Mouse (Mus musculus): Measurements from ENCODE around the gene Shisa9. TPM values are rescaled to one million over a fixed set of nuclear protein-coding genes. Genes with fewer than 3 reads are reported as not detected.

Gene Shisa9
- polyA plus RNA-seq (2012; rRNA removed) = 29.6 and 32.1 TPM in 2 replicates

DNA sequence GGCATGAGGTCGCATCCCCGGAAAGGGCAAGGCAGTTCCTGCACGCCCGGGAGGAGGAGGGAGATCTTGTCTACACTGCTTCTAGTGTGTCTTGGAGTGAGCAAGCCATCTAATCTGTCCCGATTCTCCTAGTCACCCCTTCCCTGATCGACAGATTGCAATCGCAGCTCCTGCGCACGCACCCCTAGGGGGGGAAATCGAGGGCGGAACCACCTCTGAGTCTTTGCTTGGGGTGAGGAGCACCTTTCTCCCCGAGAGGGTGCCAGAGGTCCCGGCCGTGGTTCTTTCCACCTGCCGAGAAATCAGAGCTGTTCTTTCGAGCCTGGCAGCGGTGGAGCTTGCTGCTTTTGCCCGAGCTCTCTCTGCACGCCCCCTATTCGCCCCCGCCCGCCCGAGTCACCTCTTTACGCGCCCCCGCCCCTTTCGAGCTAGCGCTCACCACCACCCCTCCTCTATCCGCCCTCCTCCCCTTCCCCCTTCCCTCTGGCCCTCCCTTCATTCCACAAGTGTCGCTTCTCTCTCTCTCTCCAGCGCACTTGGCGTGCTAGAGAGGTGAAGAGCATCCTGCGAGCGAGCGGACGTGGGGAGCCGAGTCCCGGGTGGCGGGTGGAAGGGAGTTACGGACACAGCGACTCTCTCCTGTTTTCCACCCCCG lies at the start of gene Shisa9:
Shisa9 (plus strand) TSS at position 498 of the 655 bp plus-strand sequence.

Other genes starting within 250 kb of the Shisa9 start
- gene Cpped1, start 74.7 kb upstream of the Shisa9 start, polyA plus RNA-seq (2012; rRNA removed) = 9.9 and 10.0 TPM in 2 replicates

Data from central nervous system, embryonic 18 days (tissue).